8 mouse cellular contexts compared by ENCODE assay signal in the genomic region with DNA sequence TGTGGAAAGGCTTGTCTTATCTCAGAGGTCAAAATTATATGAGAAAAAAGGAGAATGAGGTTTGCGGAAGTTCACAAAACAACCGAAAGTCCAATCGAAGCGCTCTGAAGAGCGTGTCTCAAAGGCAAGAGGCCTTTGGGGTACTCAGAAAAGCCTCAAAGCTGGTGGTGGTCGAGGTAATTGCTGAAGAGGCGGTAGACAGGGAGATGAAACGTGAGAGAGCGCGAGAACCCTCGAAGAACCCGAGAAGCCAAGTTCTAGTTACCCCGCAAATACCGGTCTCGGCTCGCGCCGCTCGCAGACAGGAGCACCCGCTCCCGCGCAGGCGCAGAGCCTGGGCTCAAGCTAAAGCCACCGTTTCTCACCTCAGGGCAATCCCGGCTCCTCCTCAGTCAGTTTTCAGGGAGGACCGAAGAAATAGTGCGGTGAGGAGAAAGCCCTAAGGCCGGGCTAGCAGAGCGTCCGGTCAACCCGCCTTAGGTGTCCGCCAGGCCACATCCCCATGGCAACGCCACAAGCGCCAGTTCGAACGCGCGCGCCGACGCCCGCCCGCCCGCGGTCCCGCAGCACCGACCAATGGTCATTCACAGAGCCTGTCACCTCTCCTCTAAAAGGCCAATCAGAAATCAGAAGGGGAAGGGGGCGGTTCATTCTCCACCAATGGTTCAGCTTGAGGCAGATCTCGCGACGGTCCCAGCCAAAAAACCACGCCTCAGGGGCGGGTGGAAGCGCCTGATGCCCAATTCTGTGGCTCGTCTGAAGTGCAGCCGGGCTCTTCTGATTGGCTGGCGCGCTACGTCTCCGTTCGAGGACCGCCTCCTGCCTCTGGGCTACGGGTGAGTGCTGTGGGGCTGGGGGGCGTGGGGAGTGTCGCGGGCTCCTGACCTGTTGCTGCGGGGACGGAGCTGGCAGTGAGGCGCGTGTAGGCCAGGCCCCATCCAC. TPM values are rescaled to one million over a fixed set of nuclear protein-coding genes. Genes with fewer than 3 reads are reported as not detected.
A peak's percentile ranks its signal among the peaks of the same experiment; 100 is the strongest.
DNase-seq lines count a peak whose midpoint lies in the region; ATAC-seq and TF ChIP-seq lines count a peak whose summit lies in the region.

A gene (minus strand): TSS at position 543 of the 942 bp plus-strand sequence.
A gene (plus strand): TSS at position 807 of the 942 bp plus-strand sequence.

- peak within 1 kb of the TSS; percentile 82 for H3K4me3 ChIP-seq in G1E (ENCODE audit: low read depth, low read length)
- peak within 1 kb of the TSS; percentile 85 for H3K4me3 ChIP-seq in forebrain, embryonic 16.5 days (replicated peaks; ENCODE audit: low read length)
- peak within 1 kb of the TSS; percentile 70 for H3K4me3 ChIP-seq in layer of hippocampus, adult 2 months
- H3K4me3 ChIP-seq in lung, embryonic 14.5 days (ENCODE audit: low read depth, low read length): peak within 1 kb of the TSS; percentile 68
- H3K4me3 ChIP-seq in olfactory bulb, adult 2 months (ENCODE audit: insufficient read depth, low read depth, low read length): peak within 1 kb of the TSS; percentile 95
- H3K4me3 ChIP-seq in thymus, adult 2 months (ENCODE audit: control insufficient read depth, insufficient read depth, low read length): peak within 1 kb of the TSS; percentile 73

- intact Hi-C loops in heart, postnatal 36 days (cut with DNase I): no loop called here

- H3K27ac ChIP-seq in forebrain, embryonic 16.5 days (ENCODE audit: low read length): peak within 1 kb of the TSS; percentile 50; the same call in 1 of the 2 replicates
- peak within 1 kb of the TSS; percentile 83 for H3K27ac ChIP-seq in layer of hippocampus, adult 2 months
- H3K27ac ChIP-seq in lung, embryonic 14.5 days (ENCODE audit: low read depth): peak within 1 kb of the TSS; percentile 58
- no peak within 1 kb of the TSS for H3K27ac ChIP-seq in olfactory bulb, adult 2 months (ENCODE audit: insufficient read depth, low read depth, low read length)
- H3K27ac ChIP-seq in thymus, adult 2 months (ENCODE audit: control insufficient read depth, insufficient read depth, low read length): peak within 1 kb of the TSS; percentile 18; the same call in 1 of the 2 replicates

- peak; percentile 49 for TF ChIP-seq POLR2A in olfactory bulb, adult 2 months (IDR thresholded peaks at IDR 0.05; ENCODE audit: insufficient read depth, low read depth, low read length)
- TF ChIP-seq POLR2A in thymus, adult 2 months (IDR thresholded peaks at IDR 0.05; ENCODE audit: control insufficient read depth, extremely low read depth, insufficient read depth, low read length, poor library complexity): peak; percentile 34; the same call in 1 of the 2 replicates

- no peaks in the 10 kb centered on the region for H3K9me3 ChIP-seq in G1E (replicated peaks)
- H3K9me3 ChIP-seq in forebrain, embryonic 16.5 days (ENCODE audit: control insufficient read depth, low read length): no peaks in the 10 kb centered on the region
- H3K9me3 ChIP-seq in lung, embryonic 14.5 days (ENCODE audit: low read depth, low read length): no peaks in the 10 kb centered on the region

- peak within 1 kb of the TSS; percentile 86 for H3K4me2 ChIP-seq in forebrain, embryonic 16.5 days (ENCODE audit: low read length)
- H3K4me2 ChIP-seq in lung, embryonic 14.5 days: peak within 1 kb of the TSS; percentile 91

- WGBS in forebrain, embryonic 16.5 days: under 1% methylated on average over 70 of the region's 70 CpGs
- under 1% methylated on average over 70 of the region's 70 CpGs for WGBS in lung, embryonic 14.5 days
- WGBS in olfactory bulb, adult 2 months: under 1% methylated on average over 70 of the region's 70 CpGs
- WGBS in thymus, adult 2 months: under 1% methylated on average over 70 of the region's 70 CpGs

- DNase-seq in G1E (ENCODE audit: low spot score): peak; percentile 98
- DNase-seq in cerebellum, adult 18-20 months: peak; percentile 95 to 100
- DNase-seq in heart, postnatal 36 days: peak; percentile 93 to 95
- DNase-seq in layer of hippocampus, adult 2 months (ENCODE audit: low spot score in 2 of 2): peak; percentile 98 to 99
- DNase-seq in lung, embryonic 14.5 days: peak; percentile 100
- DNase-seq in thymus, adult 2 months: peak; percentile 98

- H3K9ac ChIP-seq in forebrain, embryonic 16.5 days (replicated peaks; ENCODE audit: low read depth, low read length): peak within 1 kb of the TSS; percentile 76
- peak within 1 kb of the TSS; percentile 64 for H3K9ac ChIP-seq in lung, embryonic 14.5 days

- TF ChIP-seq CTCF in G1E (IDR thresholded peaks at IDR 0.05; ENCODE audit: low read depth, low read length): no peak
- TF ChIP-seq CTCF in layer of hippocampus, adult 2 months (conservative IDR thresholded peaks at IDR 0.05): 0 out of 2 replicates have a peak, but pooled peaks have one; percentile 3
- TF ChIP-seq CTCF in lung, embryonic 14.5 days (IDR thresholded peaks at IDR 0.05; ENCODE audit: low read depth): no peak
- no peak for TF ChIP-seq CTCF in olfactory bulb, adult 2 months (IDR thresholded peaks at IDR 0.05; ENCODE audit: insufficient read depth, low read depth, low read length)
- peak; percentile 59; the same call in 1 of the 2 replicates for TF ChIP-seq CTCF in thymus, adult 2 months (IDR thresholded peaks at IDR 0.05; ENCODE audit: borderline replicate concordance, control insufficient read depth, extremely low read depth, insufficient read depth, low read length, poor library complexity)

- no peaks in the 10 kb centered on the region for H3K27me3 ChIP-seq in G1E (ENCODE audit: insufficient read depth, low read length)
- no peaks in the 10 kb centered on the region for H3K27me3 ChIP-seq in forebrain, embryonic 16.5 days (replicated peaks; ENCODE audit: control insufficient read depth, insufficient read depth, low read length)
- no peaks in the 10 kb centered on the region for H3K27me3 ChIP-seq in lung, embryonic 14.5 days (ENCODE audit: insufficient read depth, low read length)
- no peaks in the 10 kb centered on the region for H3K27me3 ChIP-seq in thymus, adult 2 months (ENCODE audit: control insufficient read depth, insufficient read depth, low read length)

- peak; percentile 99 for ATAC-seq in G1E (ENCODE audit: extremely low read depth, insufficient number of reproducible peaks, low FRiP score, poor library complexity, severe bottlenecking)
- ATAC-seq in forebrain, embryonic 16.5 days: peak; percentile 98
- ATAC-seq in lung, embryonic 14.5 days (ENCODE audit: insufficient read depth): peak; percentile 99

- peaks cover 34% of the 10 kb centered on the region for H3K4me1 ChIP-seq in G1E (ENCODE audit: insufficient read depth, low read depth, low read length)
- H3K4me1 ChIP-seq in forebrain, embryonic 16.5 days (replicated peaks; ENCODE audit: control insufficient read depth, insufficient read depth, low read length): peaks cover 12% of the 10 kb centered on the region
- H3K4me1 ChIP-seq in lung, embryonic 14.5 days (ENCODE audit: insufficient read depth): no peaks in the 10 kb centered on the region
- 0 out of 2 replicates have a peak, but pooled peaks cover 2% of the 10 kb centered on the region for H3K4me1 ChIP-seq in olfactory bulb, adult 2 months (ENCODE audit: control insufficient read depth, insufficient read depth, low read length)
- peaks cover 5% of the 10 kb centered on the region for H3K4me1 ChIP-seq in thymus, adult 2 months (replicated peaks; ENCODE audit: control insufficient read depth, insufficient read depth, low read length)

- H3K36me3 ChIP-seq in G1E (replicated peaks): peaks cover 28% of the 10 kb centered on the region
- no peaks in the 10 kb centered on the region for H3K36me3 ChIP-seq in forebrain, embryonic 16.5 days (ENCODE audit: control insufficient read depth, insufficient read depth)
- H3K36me3 ChIP-seq in lung, embryonic 14.5 days (ENCODE audit: insufficient read depth): no peaks in the 10 kb centered on the region
- no peaks in the 10 kb centered on the region for H3K36me3 ChIP-seq in thymus, adult 2 months (ENCODE audit: control insufficient read depth, insufficient read depth, low read length)

RNA-seq across cellular contexts. Expression of the first gene that starts in this region (rescaled TPM):
- total RNA-seq in G1E (2014; fragmentation: Nextera tagmentation) (47.8 and 68.0 TPM in 2 replicates), G1E (2017) (16.8 and 21.6 TPM in 2 replicates)
- polyA plus RNA-seq in G1E (2012): 5.6 and 7.0 TPM in 2 replicates
- polyA plus RNA-seq in forebrain, embryonic 16.5 days (2015; fragmentation: Nextera tagmentation; extraction: Ambion mirVana): 3.7 and 4.9 TPM in 2 replicates
- 1 to 10 TPM in 1 of 2 experiments, under 1 TPM in 1; 0.35 to 1.2 TPM for total RNA-seq in heart, postnatal 36 days (2021)
- total RNA-seq in layer of hippocampus, adult 2 months (2021): 1 to 10 TPM; 1.2 to 1.3 TPM
- 8.1 and 8.6 TPM in 2 replicates for polyA plus RNA-seq in lung, embryonic 14.5 days (2014; fragmentation: Nextera tagmentation; extraction: Ambion mirVana)
- not detected in 2 replicates for polyA plus RNA-seq in olfactory bulb, adult 2 months (2012; ENCODE audit: insufficient read depth, insufficient read length, low replicate concordance, missing spikeins)
- 5.6 and 9.1 TPM in 2 replicates for polyA plus RNA-seq in thymus, adult 2 months (2012; rRNA removed)

RNA-seq across cellular contexts. Expression of the second gene that starts in this region (rescaled TPM):
- total RNA-seq in G1E (2014; fragmentation: Nextera tagmentation) (22.5 and 26.6 TPM in 2 replicates), G1E (2017) (62.3 and 72.7 TPM in 2 replicates)
- polyA plus RNA-seq in G1E (2012): 5.9 and 12.4 TPM in 2 replicates
- 68.2 and 71.7 TPM in 2 replicates for polyA plus RNA-seq in forebrain, embryonic 16.5 days (2015; fragmentation: Nextera tagmentation; extraction: Ambion mirVana)
- 10 to 100 TPM; 29.0 to 32.7 TPM for total RNA-seq in heart, postnatal 36 days (2021)
- 10 to 100 TPM; 29.3 to 30.4 TPM for total RNA-seq in layer of hippocampus, adult 2 months (2021)
- 55.1 and 59.7 TPM in 2 replicates for polyA plus RNA-seq in lung, embryonic 14.5 days (2014; fragmentation: Nextera tagmentation; extraction: Ambion mirVana)
- not detected in 2 replicates for polyA plus RNA-seq in olfactory bulb, adult 2 months (2012; ENCODE audit: insufficient read depth, insufficient read length, low replicate concordance, missing spikeins)
- polyA plus RNA-seq in thymus, adult 2 months (2012; rRNA removed): 6.1 and 6.6 TPM in 2 replicates

Comparison
In these comparisons a context has a peak if more than half of its experiments do, and no peak if none do; other contexts are left out.
1. RNA of the first gene that starts in this region (total RNA-seq): 16.8 to 68.0 TPM in G1E; 1.2 to 1.3 TPM in layer of hippocampus, adult 2 months and 0.35 to 1.2 TPM in heart, postnatal 36 days; every median in the first group is over 4 times any median in the second.
2. CTCF ChIP-seq: peak in layer of hippocampus, adult 2 months (single experiment) and thymus, adult 2 months (single experiment); none in G1E (single experiment), lung, embryonic 14.5 days (single experiment) and olfactory bulb, adult 2 months (single experiment).
3. Peak in every context shown above with its lines, with median percentiles within 50 percentile points of each other: ATAC-seq, DNase-seq and H3K4me3 ChIP-seq.